Mouse (Mus musculus): ENCODE results near the gene Fads2.

Gene Fads2

GRCm38 (mm10) chr19:10012827-10013278, 88.7 kb downstream of the Fads2 start:
- no peak for DNase-seq
